Mouse (Mus musculus): Measurements from ENCODE around the gene Ghitm. TPM values are rescaled to one million over a fixed set of nuclear protein-coding genes. Genes with fewer than 3 reads are reported as not detected.

The Ghitm gene
- polyA plus RNA-seq (2014; fragmentation: Nextera tagmentation; extraction: Ambion mirVana), result 198 and 210 TPM in 2 replicates

DNA sequence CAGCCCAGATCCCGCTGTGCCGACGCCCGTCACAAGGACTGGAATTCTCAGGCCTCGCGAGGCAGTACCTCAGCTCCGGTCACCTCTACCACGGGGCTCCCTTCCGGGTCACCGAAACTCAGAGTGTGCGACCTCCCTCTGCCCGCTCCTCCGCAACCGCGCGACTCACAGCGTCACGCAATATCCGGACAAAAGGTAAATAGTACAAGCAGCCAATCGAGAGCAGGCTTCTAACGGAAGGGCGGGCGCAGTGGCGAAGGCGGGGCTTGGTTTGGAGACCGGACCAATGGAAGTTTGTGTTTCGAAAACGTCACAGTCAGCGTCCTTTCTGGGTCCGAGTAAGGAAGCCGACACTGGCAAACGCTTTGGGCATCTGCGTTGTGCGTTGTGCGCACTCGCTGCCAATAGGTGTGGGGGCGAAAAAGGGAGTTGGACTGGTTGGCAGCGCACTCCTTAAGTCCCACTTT, at the start of gene Ghitm:
Ghitm (minus strand) TSS at position 146 of the 467 bp plus-strand sequence.
- no peaks in the 10 kb centered on the region for H3K27me3 ChIP-seq (replicated peaks; ENCODE audit: control insufficient read depth, insufficient read depth, low read length)
- H3K27ac ChIP-seq (replicated peaks; ENCODE audit: low read depth, low read length), result peak within 1 kb of the TSS; percentile 75
- WGBS, result under 1% methylated on average over 38 of the region's 38 CpGs

DNA sequence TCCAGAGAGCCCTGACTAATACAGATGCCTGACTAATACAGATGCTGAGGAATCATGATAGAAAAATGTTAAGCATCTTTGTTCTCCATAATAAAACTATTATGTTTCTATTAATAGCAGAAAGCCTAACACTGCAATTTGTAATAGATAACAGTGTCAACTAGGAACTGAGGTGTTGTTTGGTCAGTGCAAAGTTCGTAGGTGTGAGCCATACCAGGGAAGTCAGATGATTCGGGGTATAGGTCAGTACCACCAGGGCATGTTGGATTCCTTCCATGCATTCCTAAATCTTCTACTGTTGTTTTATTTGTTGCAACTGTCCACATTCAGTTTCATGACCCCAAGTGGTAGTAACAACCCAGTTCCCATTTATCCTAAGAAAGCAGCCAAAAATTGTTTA, 49.8 kb upstream of the Ghitm start:
- H3K4me2 ChIP-seq (ENCODE audit: low read depth, low read length), result no peak overlapping the region
- no peaks in the 10 kb centered on the region for H3K36me3 ChIP-seq (ENCODE audit: control insufficient read depth, insufficient read depth, low read length)
- H3K27me3 ChIP-seq (replicated peaks; ENCODE audit: control insufficient read depth, insufficient read depth, low read length), result no peaks in the 10 kb centered on the region
- H3K9me3 ChIP-seq (ENCODE audit: control insufficient read depth, low read length), result no peaks in the 10 kb centered on the region
- H3K4me1 ChIP-seq (ENCODE audit: control insufficient read depth, insufficient read depth, low read length), result no peaks in the 10 kb centered on the region
- H3K27ac ChIP-seq (replicated peaks; ENCODE audit: low read depth, low read length), result no peak overlapping the region
- no peak overlapping the region for H3K9ac ChIP-seq (ENCODE audit: low read depth, low read length)
- H3K4me3 ChIP-seq (ENCODE audit: low read depth, low read length), result no peak overlapping the region
- no peak for DNase-seq (ENCODE audit: low spot score)
- ATAC-seq (ENCODE audit: low read depth), result no peak
- 86% methylated on average over 2 of the region's 2 CpGs for WGBS

More for the DNA sequence above, at the start of gene Ghitm:
- peak within 1 kb of the TSS; percentile 88 for H3K9ac ChIP-seq (ENCODE audit: low read depth, low read length)
- DNase-seq (ENCODE audit: low spot score), result peak; percentile 99
- peak; percentile 99 for ATAC-seq (ENCODE audit: low read depth)
- H3K4me1 ChIP-seq (ENCODE audit: control insufficient read depth, insufficient read depth, low read length), result peaks cover 4% of the 10 kb centered on the region; the same call in 1 of the 2 replicates
- peak within 1 kb of the TSS; percentile 81 for H3K4me3 ChIP-seq (ENCODE audit: low read depth, low read length)
- H3K36me3 ChIP-seq (ENCODE audit: control insufficient read depth, insufficient read depth, low read length), result peaks cover 30% of the 10 kb centered on the region
- H3K9me3 ChIP-seq (ENCODE audit: control insufficient read depth, low read length), result no peaks in the 10 kb centered on the region
- peak within 1 kb of the TSS; percentile 75 for H3K4me2 ChIP-seq (ENCODE audit: low read depth, low read length)

DNA sequence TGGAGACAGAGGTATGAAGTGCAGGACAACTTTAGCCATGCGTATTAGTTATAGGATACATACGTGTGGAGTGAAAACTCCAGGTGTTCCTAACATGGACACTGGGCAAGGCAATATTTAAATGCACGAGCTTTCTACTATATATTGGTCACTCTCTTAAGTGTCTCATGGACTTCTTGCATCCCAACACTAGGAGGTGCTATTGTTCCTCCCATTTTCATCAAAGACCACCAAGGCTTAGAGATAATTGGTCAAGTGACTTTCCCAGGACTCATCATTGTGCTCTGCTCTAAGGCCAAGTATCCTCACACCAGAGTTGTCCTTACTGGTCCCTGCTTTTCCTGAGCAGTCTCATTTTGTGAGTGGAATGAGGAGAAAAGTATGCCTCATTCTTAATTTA, 39.4 kb upstream of the Ghitm start:
- no peak for DNase-seq (ENCODE audit: low spot score)
- Histone ChIP-seq H3K27ac (replicated peaks; ENCODE audit: low read depth, low read length) (no peak overlapping the region), H3K4me2 (ENCODE audit: low read depth, low read length) (no peak overlapping the region), H3K9me3 (ENCODE audit: control insufficient read depth, low read length) (no peaks in the 10 kb centered on the region), H3K4me3 (ENCODE audit: low read depth, low read length) (no peak overlapping the region), H3K36me3 (ENCODE audit: control insufficient read depth, insufficient read depth, low read length) (no peaks in the 10 kb centered on the region), H3K9ac (ENCODE audit: low read depth, low read length) (no peak overlapping the region), H3K27me3 (replicated peaks; ENCODE audit: control insufficient read depth, insufficient read depth, low read length) (no peaks in the 10 kb centered on the region), H3K4me1 (ENCODE audit: control insufficient read depth, insufficient read depth, low read length) (no peaks in the 10 kb centered on the region)
- WGBS, result 65% methylated on average over 3 of the region's 3 CpGs
- ATAC-seq (ENCODE audit: low read depth), result no peak

DNA sequence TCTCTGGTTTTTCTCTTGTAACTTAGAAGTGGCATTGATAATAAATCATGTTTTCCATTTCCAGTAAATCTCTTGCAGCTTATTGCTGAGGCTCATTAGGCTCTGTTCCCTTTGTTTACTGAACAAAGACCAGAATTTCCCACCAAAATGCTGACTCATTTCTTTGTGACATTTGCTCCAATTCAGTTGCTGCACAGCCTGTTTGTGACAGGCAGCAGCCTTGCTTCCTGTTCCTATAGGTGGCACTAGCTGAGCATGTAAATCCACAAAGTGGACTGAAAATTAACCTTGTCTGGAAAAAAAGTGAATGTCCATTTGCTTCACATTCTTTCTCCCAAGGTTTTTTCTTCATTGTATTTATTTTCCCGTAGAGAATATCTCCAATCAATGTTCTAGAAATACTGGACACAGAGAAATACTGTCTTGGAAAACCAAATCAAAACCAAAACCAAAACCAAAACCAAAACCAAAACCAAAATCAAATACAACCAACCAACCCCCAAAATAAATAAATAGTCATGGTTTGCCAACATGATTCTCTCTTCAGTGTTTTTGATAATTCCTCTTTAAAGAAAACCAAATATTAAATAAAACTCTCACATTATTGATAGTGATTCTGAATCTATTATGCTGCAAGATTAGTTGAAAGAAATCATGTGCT, 30.3 kb upstream of the Ghitm start:
- ATAC-seq (ENCODE audit: low read depth) (no peak), DNase-seq (ENCODE audit: low spot score) (peak; percentile 47)
- Histone ChIP-seq H3K36me3 (ENCODE audit: control insufficient read depth, insufficient read depth, low read length) (no peaks in the 10 kb centered on the region), H3K4me2 (ENCODE audit: low read depth, low read length) (no peak overlapping the region), H3K9ac (ENCODE audit: low read depth, low read length) (no peak overlapping the region), H3K27ac (replicated peaks; ENCODE audit: low read depth, low read length) (no peak overlapping the region), H3K27me3 (replicated peaks; ENCODE audit: control insufficient read depth, insufficient read depth, low read length) (no peaks in the 10 kb centered on the region), H3K4me3 (ENCODE audit: low read depth, low read length) (no peak overlapping the region), H3K9me3 (ENCODE audit: control insufficient read depth, low read length) (no peaks in the 10 kb centered on the region), H3K4me1 (ENCODE audit: control insufficient read depth, insufficient read depth, low read length) (no peaks in the 10 kb centered on the region)
- WGBS, result 66% methylated on average over 1 of the region's 1 CpGs

DNA sequence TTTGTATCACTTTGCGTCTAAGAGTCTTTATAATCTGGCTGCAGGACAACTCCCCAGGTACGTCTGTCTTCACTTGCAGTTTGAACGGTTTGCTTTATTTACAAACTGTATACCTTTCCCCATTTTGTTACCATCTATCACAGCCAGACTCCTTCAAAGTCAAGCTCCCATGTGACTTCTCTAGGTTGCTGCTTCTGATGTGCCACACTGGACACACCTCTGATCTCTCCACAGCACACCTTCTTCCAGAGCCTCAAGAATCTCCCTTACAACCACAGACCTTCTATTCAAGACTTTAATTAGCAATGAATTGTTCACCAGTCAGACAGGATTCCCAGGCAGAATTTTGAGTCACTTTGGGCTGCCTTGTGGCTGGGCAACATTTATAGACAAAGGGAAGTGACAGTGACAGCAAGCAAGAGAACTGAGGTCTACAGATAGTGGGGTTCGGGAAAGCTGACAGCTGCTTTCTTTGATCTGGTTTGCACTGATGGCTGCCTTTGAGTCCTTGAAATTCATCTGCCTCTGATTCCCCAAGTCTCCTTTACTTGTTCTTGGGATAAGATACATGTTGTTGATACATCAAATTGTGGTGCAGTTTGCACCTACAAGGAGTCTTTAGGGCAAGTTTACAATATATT, 29.4 kb upstream of the Ghitm start:
- Histone ChIP-seq H3K9ac (ENCODE audit: low read depth, low read length) (no peak overlapping the region), H3K4me2 (ENCODE audit: low read depth, low read length) (no peak overlapping the region), H3K27me3 (replicated peaks; ENCODE audit: control insufficient read depth, insufficient read depth, low read length) (no peaks in the 10 kb centered on the region), H3K27ac (replicated peaks; ENCODE audit: low read depth, low read length) (no peak overlapping the region), H3K36me3 (ENCODE audit: control insufficient read depth, insufficient read depth, low read length) (no peaks in the 10 kb centered on the region), H3K4me1 (ENCODE audit: control insufficient read depth, insufficient read depth, low read length) (no peaks in the 10 kb centered on the region), H3K9me3 (ENCODE audit: control insufficient read depth, low read length) (no peaks in the 10 kb centered on the region), H3K4me3 (ENCODE audit: low read depth, low read length) (no peak overlapping the region)
- 73% methylated on average over 4 of the region's 4 CpGs for WGBS
- DNase-seq (ENCODE audit: low spot score), result no peak
- no peak for ATAC-seq (ENCODE audit: low read depth)

DNA sequence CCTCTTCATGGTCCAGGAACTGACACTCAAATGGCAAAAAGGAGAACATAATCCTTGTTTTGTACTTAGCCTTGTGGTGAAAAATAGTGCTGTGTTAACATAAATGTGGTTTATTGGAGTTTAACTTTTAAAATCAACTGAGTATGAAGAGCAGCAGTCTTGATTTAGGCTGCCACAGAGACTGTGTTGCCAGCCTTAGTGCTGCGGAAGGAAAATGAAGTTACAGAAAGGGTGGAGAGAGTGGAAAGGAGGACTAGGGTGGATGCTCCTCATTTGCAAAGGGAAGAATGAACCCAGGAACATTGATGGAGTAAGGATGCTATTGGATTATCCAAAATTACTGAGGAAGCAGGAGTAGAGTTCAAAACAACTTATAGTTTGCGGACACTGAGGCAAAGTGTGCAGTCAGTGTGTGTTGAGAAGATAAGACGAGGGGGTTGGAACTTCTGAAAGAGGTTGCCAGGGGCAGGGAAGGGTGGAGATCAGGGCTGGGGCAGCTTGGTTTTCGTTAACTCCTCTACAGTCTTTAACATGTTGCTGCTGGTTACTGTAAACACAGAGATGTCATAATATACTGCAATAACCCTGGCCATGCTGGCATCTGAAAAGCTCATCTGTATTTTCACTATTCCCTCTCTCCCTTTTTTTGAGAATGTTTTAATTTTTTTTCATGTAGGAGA, 28.3 kb upstream of the Ghitm start:
- Histone ChIP-seq H3K9me3 (ENCODE audit: control insufficient read depth, low read length) (no peaks in the 10 kb centered on the region), H3K4me1 (ENCODE audit: control insufficient read depth, insufficient read depth, low read length) (no peaks in the 10 kb centered on the region), H3K27me3 (replicated peaks; ENCODE audit: control insufficient read depth, insufficient read depth, low read length) (no peaks in the 10 kb centered on the region), H3K27ac (replicated peaks; ENCODE audit: low read depth, low read length) (no peak overlapping the region), H3K9ac (ENCODE audit: low read depth, low read length) (no peak overlapping the region), H3K36me3 (ENCODE audit: control insufficient read depth, insufficient read depth, low read length) (no peaks in the 10 kb centered on the region), H3K4me2 (ENCODE audit: low read depth, low read length) (no peak overlapping the region), H3K4me3 (ENCODE audit: low read depth, low read length) (no peak overlapping the region)
- ATAC-seq (ENCODE audit: low read depth) (no peak), DNase-seq (ENCODE audit: low spot score) (no peak)
- 85% methylated on average over 4 of the region's 4 CpGs for WGBS

DNA sequence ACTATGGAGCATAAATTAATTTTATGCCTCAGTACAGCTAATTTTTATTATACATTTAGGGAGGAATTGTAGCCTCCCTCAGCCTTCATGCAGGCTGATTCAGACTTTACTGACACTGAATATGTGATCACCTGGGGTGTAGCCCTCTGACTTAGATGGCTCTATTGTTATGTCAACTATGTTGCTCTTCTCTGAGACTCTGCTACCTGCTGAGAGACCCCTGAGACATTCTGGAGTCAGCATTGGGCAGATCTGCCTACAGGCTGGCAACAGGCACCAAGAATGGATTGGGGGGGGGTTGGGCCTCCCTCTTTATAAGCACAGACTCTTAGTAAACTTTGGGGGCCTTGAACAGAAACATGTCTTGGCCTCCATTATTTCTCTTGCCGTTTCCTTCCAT, 19.3 kb upstream of the Ghitm start:
- ATAC-seq (ENCODE audit: low read depth) (no peak), DNase-seq (ENCODE audit: low spot score) (no peak)
- Histone ChIP-seq H3K4me1 (ENCODE audit: control insufficient read depth, insufficient read depth, low read length) (no peaks in the 10 kb centered on the region), H3K27ac (replicated peaks; ENCODE audit: low read depth, low read length) (no peak overlapping the region), H3K9me3 (ENCODE audit: control insufficient read depth, low read length) (peaks cover 13% of the 10 kb centered on the region), H3K4me2 (ENCODE audit: low read depth, low read length) (no peak overlapping the region), H3K4me3 (ENCODE audit: low read depth, low read length) (no peak overlapping the region), H3K9ac (ENCODE audit: low read depth, low read length) (no peak overlapping the region), H3K27me3 (replicated peaks; ENCODE audit: control insufficient read depth, insufficient read depth, low read length) (no peaks in the 10 kb centered on the region), H3K36me3 (ENCODE audit: control insufficient read depth, insufficient read depth, low read length) (no peaks in the 10 kb centered on the region)
- 91% methylated on average over 1 of the region's 1 CpGs for WGBS

DNA sequence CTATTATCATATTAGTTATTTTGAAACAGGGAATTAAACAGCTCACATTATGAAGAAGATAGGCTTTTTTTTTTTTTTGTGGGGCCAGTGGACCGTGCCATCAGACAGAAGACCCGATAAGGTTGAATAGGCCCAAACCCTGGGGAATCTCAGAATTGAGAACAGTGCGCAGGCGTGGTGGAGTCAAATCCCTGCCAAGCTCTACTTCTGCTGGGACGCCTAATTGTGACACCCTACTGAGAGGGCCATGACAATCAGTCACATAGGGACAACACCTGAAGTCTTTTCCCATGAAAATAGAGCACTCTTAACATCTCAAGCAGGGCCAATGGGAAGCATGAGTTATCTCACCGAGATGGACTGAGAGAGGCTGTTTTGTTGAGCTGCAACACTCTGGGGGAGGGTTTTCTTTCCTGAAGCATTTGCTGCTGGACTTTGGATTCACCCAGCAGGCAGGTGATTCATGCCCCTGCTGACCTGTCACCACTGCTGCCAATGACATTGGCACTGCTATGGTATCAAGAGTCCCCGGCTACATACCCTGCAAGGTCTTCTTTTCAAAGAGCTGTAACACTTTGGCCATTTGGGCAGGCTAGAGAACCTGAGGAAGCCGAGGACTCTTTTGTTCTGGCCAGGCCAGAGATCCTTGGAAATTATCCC, 4.1 kb upstream of the Ghitm start:
- H3K36me3 ChIP-seq (ENCODE audit: control insufficient read depth, insufficient read depth, low read length), result no peaks in the 10 kb centered on the region
- no peak for DNase-seq (ENCODE audit: low spot score)
- no peak overlapping the region for H3K4me3 ChIP-seq (ENCODE audit: low read depth, low read length)
- H3K9me3 ChIP-seq (ENCODE audit: control insufficient read depth, low read length), result no peaks in the 10 kb centered on the region
- no peak for ATAC-seq (ENCODE audit: low read depth)
- no peak overlapping the region for H3K27ac ChIP-seq (replicated peaks; ENCODE audit: low read depth, low read length)
- peaks cover 1% of the 10 kb centered on the region; the same call in 1 of the 2 replicates for H3K4me1 ChIP-seq (ENCODE audit: control insufficient read depth, insufficient read depth, low read length)
- no peak overlapping the region for H3K9ac ChIP-seq (ENCODE audit: low read depth, low read length)
- WGBS, result 67% methylated on average over 8 of the region's 8 CpGs
- no peak overlapping the region for H3K4me2 ChIP-seq (ENCODE audit: low read depth, low read length)
- H3K27me3 ChIP-seq (replicated peaks; ENCODE audit: control insufficient read depth, insufficient read depth, low read length), result no peaks in the 10 kb centered on the region
